Mouse (Mus musculus) granulocyte monocyte progenitor cell, adult 5-6 weeks (primary cell): ENCODE measurements around the gene Inpp1. TPM values are rescaled to one million over a fixed set of nuclear protein-coding genes. Genes with fewer than 3 reads are reported as not detected.

Experiments
- ATAC-seq: replicated peaks from 2 replicates; pipeline ENCODE4 v1.8.0; 2016; ENCODE audit warnings: mild to moderate bottlenecking, moderate TSS enrichment, inconsistent platforms; ENCODE audit not compliant: poor library complexity, severe bottlenecking
- total RNA-seq, 2 experiments: library from RNA; stranded (forward) in 1 of 2; stranded (reverse) in 1 of 2; fragments of 200-712, 200-1000 nt in 1 of 2; fragments of >200 nt in 1 of 2; fragmentation: Nextera tagmentation in 1 of 2; gene quantifications; 2 replicates each; pipeline ENCODE4 v1.2.3; 2014 to 2017

The Inpp1 gene
- total RNA-seq, 2 experiments from 2014 or later: 7.0 to 10.3 TPM

DNA sequence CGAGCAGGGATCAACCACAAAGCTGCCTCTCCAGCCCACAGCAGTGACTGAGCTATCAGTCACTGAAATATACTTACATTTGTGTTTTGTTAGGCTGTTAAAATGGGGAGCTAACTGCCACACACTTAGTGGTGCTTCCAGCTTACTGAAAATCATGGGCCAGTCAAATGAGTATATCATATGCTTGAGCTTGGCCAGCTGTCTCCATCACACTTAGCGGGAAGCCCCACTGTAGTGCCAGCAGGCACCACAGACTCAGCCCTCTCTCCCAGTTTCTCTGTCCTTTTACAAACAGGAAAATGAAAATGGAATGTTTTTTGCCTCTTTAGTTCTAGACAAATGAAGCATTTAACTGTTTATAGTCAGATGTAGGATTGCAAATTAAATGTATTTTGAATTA lies 21.6 kb downstream of the Inpp1 start:
- no peak for ATAC-seq

DNA sequence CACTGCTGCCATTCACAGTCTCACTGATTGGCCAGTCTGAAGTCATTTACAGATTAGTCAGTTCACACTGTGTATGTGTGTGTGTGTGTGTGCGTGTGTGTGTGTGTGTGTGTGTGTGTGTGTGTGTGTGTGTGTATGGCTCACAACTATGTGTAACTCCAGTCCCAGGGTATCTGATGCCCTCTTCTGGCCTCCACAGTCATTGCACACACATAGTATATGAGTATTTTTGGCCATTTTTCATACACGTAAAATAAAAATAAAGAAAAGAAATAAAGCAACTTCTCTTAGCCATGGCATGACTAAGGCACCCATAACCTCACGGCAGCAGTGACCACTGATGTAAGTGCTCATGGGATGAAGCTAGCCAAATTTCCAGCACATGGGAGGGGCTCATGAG lies 23.8 kb downstream of the Inpp1 start:
- ATAC-seq: peak; percentile 59

DNA sequence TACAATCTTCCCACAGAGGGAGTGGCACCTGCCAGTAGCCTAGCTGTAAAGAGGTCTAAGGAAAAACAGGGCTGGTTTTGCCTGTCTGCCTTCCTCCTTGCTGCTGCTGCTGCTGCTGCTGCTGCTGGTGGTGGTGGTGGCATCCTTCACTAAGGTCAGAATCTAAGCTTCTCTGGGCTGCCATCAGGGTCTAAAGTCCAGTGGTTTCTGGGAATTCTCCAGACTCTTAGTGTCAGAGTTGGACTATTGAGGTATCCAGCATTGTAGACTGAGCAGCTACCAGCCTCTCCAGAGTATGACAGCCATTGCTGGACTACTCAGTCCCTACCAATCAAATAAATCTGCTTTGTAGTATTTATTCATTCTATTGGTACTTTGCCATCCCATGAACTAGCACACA lies 24.8 kb downstream of the Inpp1 start:
- ATAC-seq: no peak

DNA sequence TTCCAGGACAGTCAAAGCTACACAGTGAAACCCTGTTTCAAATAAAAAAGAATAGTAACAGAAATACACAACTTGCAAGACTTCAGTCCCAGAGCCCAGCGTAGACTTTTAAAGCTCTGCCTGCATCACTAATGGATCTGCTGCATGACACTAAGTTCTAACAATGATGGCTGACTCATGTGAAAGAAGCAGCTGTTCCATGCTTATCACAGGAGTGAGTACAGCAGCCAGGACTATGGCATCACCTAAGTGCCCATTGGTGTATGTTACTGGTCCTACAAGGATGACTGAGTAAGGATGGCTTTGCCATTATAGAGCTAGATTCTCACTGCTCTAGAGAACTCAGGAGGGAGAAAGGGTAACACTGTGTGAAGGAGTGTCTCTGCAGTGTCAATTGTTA lies 30.2 kb downstream of the Inpp1 start:
- no peak for ATAC-seq

DNA sequence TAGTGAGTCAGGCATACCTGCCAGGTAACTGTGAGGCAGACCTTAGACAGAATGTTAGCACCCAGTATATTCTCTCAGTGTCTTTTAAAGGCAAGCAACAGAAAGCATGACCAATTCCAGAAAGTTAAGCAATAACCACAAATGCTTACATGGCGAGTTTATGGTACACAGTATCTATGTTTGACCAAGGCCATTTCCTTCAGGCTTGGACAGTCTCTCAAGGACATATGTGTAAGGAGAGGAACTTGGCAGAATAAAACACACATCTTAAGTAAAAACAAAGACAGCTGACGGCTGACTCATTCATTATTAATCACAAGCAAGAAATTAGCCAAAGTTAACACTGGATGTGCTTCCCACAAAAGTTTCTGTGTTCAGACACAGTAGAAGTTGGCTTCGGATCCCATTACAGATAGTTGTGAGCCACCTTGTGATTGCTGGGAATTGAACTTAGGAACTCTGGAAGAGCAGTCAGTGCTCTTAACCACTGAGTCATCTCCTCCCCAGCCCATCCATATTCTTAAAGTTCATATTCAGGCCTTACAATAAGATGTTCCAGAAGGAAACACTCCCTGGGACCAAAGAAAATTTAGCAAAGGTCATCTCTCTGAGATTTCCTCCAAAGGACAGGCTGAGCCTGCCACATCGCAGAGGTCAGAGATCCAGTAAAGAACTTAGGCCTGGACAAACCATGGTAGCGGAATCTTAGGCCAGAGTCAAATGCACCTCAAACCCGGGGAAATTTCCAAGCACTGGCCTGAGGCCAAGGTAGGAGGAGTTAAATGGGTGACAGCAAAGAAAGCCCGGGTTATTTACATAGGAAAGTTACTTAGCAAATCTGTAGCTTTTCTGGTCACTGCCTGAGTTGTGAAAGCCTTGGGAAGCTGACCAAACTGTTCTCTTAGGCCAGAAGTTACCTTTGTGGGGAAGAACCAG lies 52.0 kb downstream of the Inpp1 start:
- no peak for ATAC-seq

DNA sequence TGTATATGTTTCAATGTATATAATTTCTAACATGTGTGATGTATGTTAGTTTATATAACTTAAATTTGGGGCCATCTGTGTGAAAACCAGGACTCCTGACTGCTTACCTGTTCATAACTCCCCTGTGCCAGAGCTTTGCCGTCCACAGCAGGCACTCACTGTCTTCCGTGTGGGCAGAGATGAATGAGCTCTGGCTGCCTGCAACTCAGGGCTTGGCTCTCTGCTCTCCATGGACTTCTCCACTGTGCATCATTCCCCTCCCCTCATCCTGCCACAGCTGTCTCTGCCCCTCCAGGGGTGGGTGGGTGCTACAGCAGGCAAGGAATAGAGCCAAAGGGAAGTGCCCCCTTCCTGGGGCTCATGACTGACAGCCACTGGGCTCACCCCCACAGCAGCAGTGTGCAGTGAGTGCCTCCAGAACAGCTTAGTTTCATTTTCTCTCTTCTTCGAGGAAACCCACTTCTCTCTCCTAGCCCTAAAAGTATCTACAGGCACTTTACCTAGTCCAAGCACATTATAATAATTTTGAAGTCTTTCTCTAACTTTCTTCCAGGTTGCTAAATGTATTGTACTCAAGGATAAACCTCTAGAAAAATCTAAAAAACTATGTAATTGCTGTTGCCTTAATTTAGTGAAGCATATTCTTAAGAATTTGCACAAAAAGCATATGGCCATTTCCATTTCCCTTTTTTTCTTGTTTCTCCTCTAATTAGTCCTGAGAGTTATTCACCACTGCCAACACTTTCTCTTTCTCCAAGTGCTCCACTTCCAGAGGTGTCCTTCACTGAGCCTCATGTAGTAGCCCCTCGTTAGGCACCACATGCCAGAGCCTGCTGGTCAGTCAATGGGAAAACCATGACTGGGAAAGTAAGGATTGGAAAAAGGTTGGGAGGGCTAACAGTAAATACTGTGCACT lies 53.3 kb downstream of the Inpp1 start:
- ATAC-seq: peak; percentile 100

DNA sequence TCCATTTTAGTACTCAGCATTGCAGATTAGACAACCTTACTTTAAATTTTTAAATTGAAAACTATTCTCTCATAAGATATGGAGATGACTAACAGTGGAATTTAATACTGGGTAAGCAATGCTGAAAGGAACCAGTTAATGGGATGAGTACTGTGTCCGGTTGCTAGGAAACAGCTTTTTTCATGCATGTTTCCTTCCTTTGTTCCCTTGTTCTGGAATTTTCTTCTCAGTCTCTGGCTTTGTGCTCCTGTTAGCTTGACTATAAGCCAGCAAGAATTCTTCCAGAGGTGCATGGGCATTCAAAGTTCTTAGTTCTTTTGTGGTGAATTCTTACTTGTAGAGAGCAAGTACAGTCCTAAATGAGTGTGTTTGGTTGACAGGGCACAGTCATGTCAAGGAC lies 59.3 kb downstream of the Inpp1 start:
- no peak for ATAC-seq

DNA sequence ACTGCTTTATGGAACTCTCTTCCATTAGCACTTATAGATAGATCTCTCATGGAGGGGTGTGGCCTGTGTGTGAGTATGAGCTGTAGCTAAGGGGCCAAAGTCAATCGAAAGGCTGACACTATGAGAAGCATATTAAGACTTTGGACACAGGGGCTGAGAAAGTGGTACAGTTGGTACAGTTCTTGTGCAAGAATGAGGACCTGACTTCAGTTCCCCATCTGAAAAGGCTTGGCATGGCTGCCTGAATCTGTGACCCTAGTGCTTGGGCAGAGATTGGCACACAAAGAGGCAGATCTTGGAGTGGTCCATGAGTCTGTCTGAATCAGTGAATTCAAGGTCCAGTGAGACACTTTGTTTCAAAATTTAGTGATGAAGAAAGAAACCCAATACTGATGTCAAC lies 63.2 kb downstream of the Inpp1 start:
- peak; percentile 82 for ATAC-seq

DNA sequence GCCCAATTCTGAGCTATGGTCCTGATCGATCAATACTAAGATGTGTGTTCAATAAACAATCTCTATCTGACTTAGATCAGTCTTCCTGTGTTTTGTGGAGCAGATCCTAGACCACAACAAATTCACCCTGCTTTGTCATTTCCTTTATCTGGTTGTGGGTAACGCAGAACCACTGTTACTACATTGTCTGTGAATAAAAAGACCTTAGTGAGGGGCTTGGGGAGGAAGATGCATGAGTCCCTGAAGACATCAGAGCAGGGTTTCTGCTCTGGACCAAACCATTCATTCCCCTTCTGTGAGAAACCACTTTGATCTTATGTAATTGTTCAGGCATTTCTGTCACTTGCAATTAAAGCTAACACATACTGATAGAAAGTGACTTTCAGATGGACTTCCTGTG lies 63.7 kb downstream of the Inpp1 start:
- peak; percentile 54 for ATAC-seq

DNA sequence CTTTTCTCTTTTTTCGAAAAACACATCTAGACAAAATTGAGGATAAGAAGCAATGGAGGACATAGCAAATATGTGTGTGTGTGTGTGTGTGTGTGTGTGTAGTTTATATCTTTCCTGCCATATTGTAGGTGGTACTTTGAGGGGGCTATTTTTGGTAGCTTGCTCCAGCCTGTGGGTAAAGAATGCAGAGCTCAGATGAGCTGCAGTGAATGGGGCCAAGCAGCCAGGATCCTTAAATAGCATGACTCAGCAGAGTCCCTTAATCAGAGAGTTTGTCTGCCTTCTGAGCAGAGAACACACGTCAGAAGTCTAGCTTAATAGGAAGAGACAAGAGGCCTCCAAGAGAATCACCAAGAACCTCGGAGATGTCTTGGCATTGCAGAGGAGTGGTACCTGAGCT lies 64.8 kb downstream of the Inpp1 start:
- ATAC-seq: 0 out of 2 replicates have a peak, but pooled peaks have one; percentile 10

DNA sequence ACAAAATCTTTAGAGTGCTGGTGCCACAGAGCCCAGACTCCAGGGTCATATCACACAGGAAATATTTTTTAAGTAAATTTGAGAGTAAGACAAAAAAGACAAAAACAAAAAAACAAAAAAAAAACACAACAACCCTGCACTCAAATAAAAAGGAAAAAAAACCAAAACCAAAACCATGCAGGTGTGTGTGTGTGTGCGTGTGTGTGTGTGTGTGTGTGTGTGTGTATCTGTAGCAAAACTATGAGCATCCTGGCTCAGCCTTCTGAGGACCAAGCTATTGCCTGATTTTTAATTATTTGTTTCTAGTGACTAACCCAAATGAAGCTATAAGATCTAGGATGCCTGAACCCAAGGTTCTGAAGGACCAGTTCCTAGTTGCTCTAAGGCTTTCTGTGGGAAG lies 65.9 kb downstream of the Inpp1 start:
- ATAC-seq: no peak

DNA sequence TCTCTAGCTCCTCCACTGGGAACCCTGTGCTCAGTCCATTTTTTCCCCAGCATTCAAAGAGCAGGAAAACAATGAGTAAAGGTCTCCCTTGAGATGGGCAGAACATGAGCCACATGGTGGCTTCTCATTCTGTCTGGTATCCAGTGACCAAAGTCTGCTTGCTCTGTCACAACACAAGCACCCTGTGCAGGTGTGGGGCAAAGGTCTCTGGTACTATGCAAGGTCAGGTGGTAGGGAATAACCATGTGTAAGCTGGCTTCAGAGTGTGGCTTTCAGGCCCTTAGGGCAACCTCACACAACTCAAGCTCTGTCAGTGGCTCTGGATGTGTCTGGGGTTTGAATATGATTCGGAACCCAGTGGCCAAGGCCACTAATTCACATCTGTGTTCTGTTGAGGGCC lies 67.5 kb downstream of the Inpp1 start:
- no peak for ATAC-seq

DNA sequence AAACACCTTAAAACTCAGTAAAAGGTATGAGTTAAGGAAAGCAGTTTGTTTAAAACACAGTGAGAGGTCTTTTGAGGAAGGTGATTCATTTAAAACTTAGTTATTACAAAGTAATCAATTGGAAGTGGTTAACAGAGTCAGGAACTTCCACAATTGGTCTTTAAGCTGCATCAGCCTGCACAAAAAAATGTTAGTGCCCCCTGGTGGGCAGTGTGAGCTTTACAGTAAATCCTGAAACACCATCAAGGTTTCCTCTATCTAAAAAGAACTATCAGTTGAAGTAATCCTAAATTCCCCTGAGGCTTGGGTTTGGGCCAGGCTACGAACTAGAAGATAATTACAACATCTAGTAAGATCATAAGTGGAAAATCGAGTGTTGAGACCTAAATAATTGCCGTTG lies 69.2 kb downstream of the Inpp1 start:
- ATAC-seq: peak; percentile 88

DNA sequence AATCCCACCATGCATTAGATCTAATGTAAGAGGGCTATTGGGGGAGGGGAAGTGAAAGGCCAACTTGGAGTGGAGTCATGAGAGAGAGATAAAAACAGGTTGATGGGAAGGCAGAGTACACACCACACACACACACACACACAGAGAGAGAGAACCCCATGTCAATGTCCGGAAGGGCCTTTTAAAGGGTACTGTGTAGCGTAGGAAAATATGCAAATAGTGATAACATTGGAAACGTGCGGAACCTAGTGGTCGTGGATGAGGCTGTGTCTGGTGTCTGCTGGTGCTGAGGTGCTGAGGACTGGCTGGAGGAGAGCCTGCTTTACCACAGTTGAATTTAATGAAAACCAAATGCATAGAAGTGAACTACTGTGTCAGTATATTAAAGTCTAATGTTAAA lies 74.9 kb downstream of the Inpp1 start:
- no peak for ATAC-seq

Other genes starting within 250 kb of the Inpp1 start
- gene Nemp2, start 187.0 kb downstream of the Inpp1 start, total RNA-seq (2014; fragmentation: Nextera tagmentation): 9.0 and 18.1 TPM in 2 replicates
- 9.6 and 10.9 TPM in 2 replicates for gene Nemp2, start 187.0 kb downstream of the Inpp1 start, total RNA-seq (2017)
- 1.4 and 5.3 TPM in 2 replicates for gene Mfsd6, start 90.2 kb downstream of the Inpp1 start, total RNA-seq (2014; fragmentation: Nextera tagmentation)
- gene Mfsd6, start 90.2 kb downstream of the Inpp1 start, total RNA-seq (2017): 3.6 and 3.9 TPM in 2 replicates
- 32.2 and 47.1 TPM in 2 replicates for gene Hibch, start 27.2 kb upstream of the Inpp1 start, total RNA-seq (2014; fragmentation: Nextera tagmentation)
- gene Hibch, start 27.2 kb upstream of the Inpp1 start, total RNA-seq (2017): 95.6 and 101 TPM in 2 replicates
- gene 1700019D03Rik, start 202.5 kb upstream of the Inpp1 start, total RNA-seq (2014; fragmentation: Nextera tagmentation): 2.4 TPM in 1 of 2 replicates, not detected in the other
- gene 1700019D03Rik, start 202.5 kb upstream of the Inpp1 start, total RNA-seq (2017): not detected in 2 replicates
- gene Mstn, start 244.0 kb upstream of the Inpp1 start, total RNA-seq (2014; fragmentation: Nextera tagmentation): not detected in 2 replicates
- not detected in 2 replicates for gene Mstn, start 244.0 kb upstream of the Inpp1 start, total RNA-seq (2017)